Mouse (Mus musculus) thymus, postnatal 4 days (tissue): ENCODE data around the gene Isg20l2.

Experiments used
- DNase-seq: peaks from one replicate; pipeline ENCODE4 v3.0.0; 2021

The Isg20l2 gene

GRCm38 (mm10) chr3:87948378-87949265 is 18.5 kb downstream of the Isg20l2 start, which contains the start of gene Crabp2:
Gene Crabp2 (plus strand): TSS chr3:87948666.
- peak; percentile 35 for DNase-seq

DNA sequence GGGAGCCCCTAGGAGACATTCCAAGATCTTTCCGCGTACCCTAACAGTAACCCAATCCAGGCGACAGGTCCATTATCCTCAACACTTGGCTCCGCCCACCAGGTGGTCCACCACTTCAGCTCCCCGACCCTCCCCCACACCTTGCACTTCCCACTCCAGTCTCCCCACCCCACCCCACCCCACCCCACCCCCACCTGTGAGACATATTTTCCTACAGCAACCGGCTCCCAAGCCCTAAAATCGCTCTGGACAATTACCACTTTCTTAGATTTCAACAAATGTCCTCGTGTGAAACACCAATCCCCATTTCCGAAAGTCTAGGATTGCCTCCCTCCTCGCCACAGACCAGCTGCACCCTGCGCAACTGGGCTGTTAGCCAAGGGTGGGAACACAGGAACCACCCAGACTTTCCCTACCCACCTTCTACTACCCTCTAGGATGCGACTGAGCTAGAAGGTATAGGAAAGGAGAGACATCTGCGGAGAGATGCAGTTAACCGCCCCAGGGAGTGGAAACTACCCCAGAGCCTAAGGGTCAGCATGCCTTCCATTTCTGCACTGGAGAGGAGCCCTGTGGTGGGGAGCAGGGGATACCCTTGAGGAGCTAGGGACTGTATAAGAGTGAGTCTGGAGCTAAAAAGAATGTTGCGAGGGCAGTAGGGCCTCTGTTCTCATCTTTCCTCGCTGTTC is 19.3 kb downstream of the Isg20l2 start:
- no peak for DNase-seq

DNA sequence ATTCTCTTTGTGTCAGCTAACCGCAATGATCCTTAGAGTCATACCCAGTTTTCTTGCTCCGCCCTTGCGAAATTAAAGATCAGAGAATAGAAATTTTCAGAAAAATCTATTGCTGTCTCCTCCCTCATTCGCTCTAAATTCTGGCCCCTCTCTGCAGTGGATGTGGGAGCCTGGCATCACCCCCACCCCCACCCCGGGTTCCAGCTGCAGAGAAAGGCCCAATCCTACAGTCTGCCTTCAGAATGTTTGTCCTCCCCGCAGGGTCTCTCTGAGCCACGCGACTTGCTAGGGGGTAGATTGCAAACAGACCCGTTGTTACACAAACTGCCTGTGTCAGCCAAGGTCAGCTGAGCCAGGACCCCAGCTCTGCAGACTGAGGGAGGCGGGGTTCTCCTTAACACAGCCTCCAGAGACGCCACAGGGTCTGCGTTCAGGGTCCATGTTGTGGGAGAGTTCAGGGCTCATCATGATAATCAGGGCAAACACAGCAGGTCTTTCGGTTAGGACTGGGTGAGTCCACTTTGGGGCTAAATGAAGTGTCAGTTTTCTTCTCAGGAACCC is 19.9 kb downstream of the Isg20l2 start:
- DNase-seq, result no peak

- no peak for DNase-seq
Measured at GRCm38 (mm10) chr3:87951946-87952345, 21.8 kb downstream of the Isg20l2 start.

GRCm38 (mm10) chr3:87952440-87952839 is 22.3 kb downstream of the Isg20l2 start:
- no peak for DNase-seq

GRCm38 (mm10) chr3:87958056-87958455 is 27.9 kb downstream of the Isg20l2 start:
- DNase-seq, result no peak

DNA sequence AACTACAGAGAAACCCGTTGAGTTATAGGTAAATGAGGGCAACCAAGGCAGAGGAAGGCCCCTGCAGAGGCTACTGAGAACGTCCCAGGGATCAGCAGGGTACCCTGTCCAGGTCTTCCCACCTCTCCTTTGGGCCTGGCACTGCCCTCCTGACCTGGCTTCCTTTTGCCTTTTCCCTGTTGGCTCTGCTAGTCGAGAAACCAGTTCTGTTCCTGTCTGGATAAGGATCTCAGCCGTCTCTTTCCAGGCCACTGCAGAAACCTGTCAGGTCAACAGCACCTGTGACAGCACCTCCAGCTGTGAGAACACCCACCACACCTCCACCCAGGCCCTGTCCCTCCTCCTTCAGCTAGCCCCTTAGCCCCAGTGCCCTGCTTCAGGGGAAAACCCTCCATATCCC is 28.4 kb downstream of the Isg20l2 start:
- DNase-seq, result no peak

- DNase-seq, result no peak
Measured at GRCm38 (mm10) chr3:87958967-87959366, 28.9 kb downstream of the Isg20l2 start.

- no peak for DNase-seq
Measured at GRCm38 (mm10) chr3:87959371-87959770, 29.3 kb downstream of the Isg20l2 start.

DNA sequence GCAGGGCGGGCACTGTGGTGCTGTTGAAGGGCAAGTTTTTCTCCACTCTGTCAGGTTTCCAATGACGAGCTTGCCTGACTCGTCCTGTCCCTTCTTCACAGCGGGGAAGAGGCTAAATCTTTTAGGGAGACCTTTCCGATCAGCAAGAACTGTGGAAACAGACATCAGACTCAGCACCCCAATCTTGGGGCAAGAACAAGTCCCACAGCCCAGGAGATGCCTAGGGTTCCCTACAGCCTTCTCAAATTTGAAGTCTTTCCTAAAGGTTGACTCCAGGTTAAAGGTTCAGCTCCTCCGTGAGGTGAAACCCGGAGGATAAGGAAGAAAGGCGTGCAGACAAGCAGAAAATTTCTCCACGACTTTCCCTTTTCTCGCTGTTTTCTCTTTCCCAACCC is 30.1 kb downstream of the Isg20l2 start:
- DNase-seq, result no peak

GRCm38 (mm10) chr3:87960586-87961191 is 30.6 kb downstream of the Isg20l2 start:
- peak; percentile 82 for DNase-seq

DNA sequence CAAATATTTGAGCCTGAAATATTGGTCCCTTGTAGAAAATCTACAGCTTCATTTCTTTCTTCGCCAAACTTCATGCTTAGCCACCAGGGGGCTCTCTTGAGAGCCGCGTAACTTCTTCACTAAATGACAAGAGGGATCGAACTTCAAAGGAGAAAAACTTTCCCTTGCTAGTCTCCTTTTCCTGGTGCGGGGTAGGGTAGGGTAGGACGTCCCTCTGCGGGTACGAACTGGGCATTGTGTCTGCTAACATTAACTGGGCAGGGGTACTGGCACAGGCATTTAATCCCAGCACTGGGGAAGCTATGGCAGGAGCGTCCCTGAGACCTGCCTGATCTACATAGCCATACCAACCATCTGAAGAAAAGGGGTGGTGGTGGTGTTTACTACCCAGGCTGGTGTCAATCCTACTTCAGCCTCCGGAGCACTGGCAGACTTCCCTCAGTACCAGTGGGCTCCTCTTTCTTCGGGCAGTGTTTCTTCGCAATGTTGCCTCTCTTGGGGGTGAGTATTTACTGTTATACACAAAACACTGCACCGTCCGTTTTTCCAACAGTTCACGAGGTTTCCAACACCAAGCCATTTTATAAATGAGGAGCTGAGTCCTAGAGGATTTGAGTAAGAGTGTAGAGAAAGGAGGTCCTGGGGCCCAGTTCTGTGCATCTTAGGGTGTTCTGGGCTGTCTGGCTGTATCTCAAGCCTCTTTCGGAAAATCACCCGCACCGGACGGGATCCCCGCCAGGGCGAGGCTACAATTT is 40.2 kb downstream of the Isg20l2 start:
- DNase-seq, result peak; percentile 73

GRCm38 (mm10) chr3:87970939-87971488 is 40.9 kb downstream of the Isg20l2 start, which contains the start of gene Nes:
Gene Nes (plus strand): TSS chr3:87971078.
- peak; percentile 48 for DNase-seq

DNA sequence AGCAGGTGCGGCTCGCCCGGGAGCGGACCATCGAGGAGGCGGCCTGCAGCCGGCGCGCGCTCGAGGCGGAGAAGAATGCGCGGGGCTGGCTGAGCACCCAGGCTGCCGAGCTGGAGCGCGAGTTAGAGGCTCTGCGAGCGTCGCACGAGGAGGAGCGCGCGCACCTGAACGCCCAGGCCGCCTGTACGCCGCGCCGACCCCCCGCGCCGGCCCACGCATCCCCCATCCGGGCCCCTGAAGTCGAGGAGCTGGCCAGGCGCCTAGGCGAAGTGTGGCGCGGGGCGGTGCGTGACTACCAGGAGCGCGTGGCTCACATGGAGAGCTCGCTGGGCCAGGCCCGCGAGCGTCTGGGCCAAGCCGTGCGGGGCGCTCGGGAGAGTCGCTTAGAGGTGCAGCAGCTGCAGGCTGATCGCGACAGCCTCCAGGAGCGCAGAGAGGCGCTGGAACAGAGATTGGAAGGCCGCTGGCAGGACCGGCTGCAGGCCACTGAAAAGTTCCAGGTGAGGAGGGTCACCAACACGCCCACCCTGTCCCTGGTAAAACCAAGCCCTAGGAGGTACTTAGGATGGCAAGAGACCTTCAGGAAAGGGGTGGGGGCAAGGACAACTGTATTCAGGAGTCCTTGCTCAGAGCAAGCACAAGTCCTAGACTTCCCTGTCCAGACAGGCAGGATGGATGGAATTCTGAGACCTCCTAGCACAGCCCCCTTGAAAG is 41.5 kb downstream of the Isg20l2 start:
- peak; percentile 54 for DNase-seq

GRCm38 (mm10) chr3:87972203-87972664 is 42.1 kb downstream of the Isg20l2 start:
- no peak for DNase-seq

DNA sequence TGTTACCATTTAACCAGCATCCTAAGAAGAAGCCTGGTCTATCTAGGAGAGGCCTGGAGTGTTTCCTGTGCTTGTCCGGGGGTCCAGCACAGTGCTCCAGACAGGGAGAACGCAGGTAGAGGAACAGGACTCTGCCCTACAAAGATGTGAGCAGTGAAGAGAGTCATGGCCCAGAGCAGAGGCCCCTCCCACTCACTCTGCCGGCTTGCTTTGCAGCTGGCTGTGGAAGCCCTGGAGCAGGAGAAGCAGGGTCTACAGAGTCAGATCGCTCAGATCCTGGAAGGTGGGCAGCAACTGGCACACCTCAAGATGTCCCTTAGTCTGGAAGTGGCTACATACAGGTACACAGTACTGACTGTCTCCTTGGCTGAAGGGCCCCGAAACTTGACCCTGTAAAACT is 42.7 kb downstream of the Isg20l2 start:
- no peak for DNase-seq

GRCm38 (mm10) chr3:87973593-87974380 is 43.7 kb downstream of the Isg20l2 start:
- DNase-seq, result no peak

GRCm38 (mm10) chr3:87974381-87974987 is 44.4 kb downstream of the Isg20l2 start:
- DNase-seq, result no peak

GRCm38 (mm10) chr3:87979493-87979892 is 49.4 kb downstream of the Isg20l2 start:
- DNase-seq, result no peak

DNA sequence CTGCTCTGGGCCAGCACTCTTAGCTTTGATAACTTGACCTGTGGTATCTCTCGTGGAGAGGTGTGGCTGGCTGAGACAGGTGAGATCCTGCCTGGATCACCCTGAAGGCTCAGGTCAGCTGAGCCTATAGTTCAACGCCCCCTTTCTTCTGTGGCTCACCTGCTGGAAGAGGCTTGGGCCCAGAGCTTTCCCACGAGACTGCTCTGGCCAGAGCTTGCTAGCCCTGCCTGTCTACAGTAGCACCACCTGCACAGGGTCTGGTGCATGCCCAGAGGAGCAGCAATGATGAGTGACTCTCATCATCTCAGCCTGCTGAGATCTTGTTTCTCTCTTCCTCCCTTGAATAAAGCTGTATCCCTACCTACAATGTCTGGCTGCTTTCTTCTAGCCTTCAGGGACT is 50.0 kb downstream of the Isg20l2 start:
- no peak for DNase-seq
